Comparison of ENCODE assay signal across 34 mouse cellular contexts in genomic region chr16:92970587-92970986, GRCm38 (mm10).
"Had no signal": no experiment of that assay in that cellular context is flagged by ENCODE, and none has a peak within 500 bp of the region (broad histone marks: within the 10 kb centered on the region; RNA-seq: fewer than 3 reads in every experiment).

No protein-coding gene starts in this region.

- H3K4me2 ChIP-seq: heart, embryonic 11.5 days; heart, embryonic 12.5 days; heart, embryonic 13.5 days; heart, embryonic 15.5 days; hindbrain, embryonic 12.5 days; hindbrain, embryonic 13.5 days; hindbrain, embryonic 14.5 days; hindbrain, embryonic 15.5 days; intestine, embryonic 15.5 days; kidney, embryonic 15.5 days had no signal

- DNase-seq: heart, postnatal 14 days; heart, postnatal 36 days; heart, postnatal 4 days; kidney, adult 11 months; kidney, adult 18-20 months; kidney, adult 2 months; kidney, adult 8-10 months; kidney, adult 9 months; kidney, postnatal 10 days; kidney, postnatal 14 days; kidney, postnatal 25 days; kidney, postnatal 36 days; kidney, postnatal 4 days; layer of hippocampus, adult 9-11 months; layer of hippocampus, postnatal 36 days had no signal

- H3K4me3 ChIP-seq: heart, embryonic 12.5 days; heart, embryonic 13.5 days; heart, embryonic 15.5 days; hindbrain, embryonic 10.5 days; hindbrain, embryonic 12.5 days; hindbrain, embryonic 13.5 days; hindbrain, embryonic 15.5 days; intestine, embryonic 15.5 days; kidney, embryonic 15.5 days; layer of hippocampus, adult 2 months; left cerebral cortex, adult 2 months had no signal

- H3K36me3 ChIP-seq: heart, embryonic 12.5 days; heart, embryonic 13.5 days; heart, embryonic 15.5 days; hindbrain, embryonic 10.5 days; hindbrain, embryonic 12.5 days; hindbrain, embryonic 13.5 days; hindbrain, embryonic 15.5 days; intestine, embryonic 15.5 days; kidney, embryonic 15.5 days had no signal

- ATAC-seq: hindbrain, embryonic 16.5 days; hindbrain, postnatal 0 days; inflammation-experienced regulatory T-cells, adult 6 months; intestine, embryonic 15.5 days; intestine, embryonic 16.5 days; intestine, postnatal 0 days had no signal

- H3K27ac ChIP-seq: heart, embryonic 13.5 days; heart, embryonic 15.5 days; hindbrain, embryonic 10.5 days; hindbrain, embryonic 12.5 days; hindbrain, embryonic 13.5 days; hindbrain, embryonic 14.5 days; hindbrain, embryonic 15.5 days; hindbrain, postnatal 0 days; intestine, embryonic 15.5 days; kidney, embryonic 15.5 days; kidney, postnatal 0 days; layer of hippocampus, adult 2 months; left cerebral cortex, adult 2 months had no signal

- H3K27me3 ChIP-seq: heart, embryonic 15.5 days; hindbrain, embryonic 12.5 days; hindbrain, embryonic 13.5 days; hindbrain, embryonic 15.5 days; intestine, embryonic 15.5 days had no signal

- H3K9me3 ChIP-seq: heart, embryonic 12.5 days; heart, embryonic 13.5 days; heart, embryonic 15.5 days; hindbrain, embryonic 10.5 days; hindbrain, embryonic 12.5 days; hindbrain, embryonic 13.5 days; hindbrain, embryonic 15.5 days; intestine, embryonic 15.5 days; kidney, embryonic 15.5 days had no signal

- H3K4me1 ChIP-seq: heart, embryonic 12.5 days; heart, embryonic 13.5 days; heart, embryonic 15.5 days; hindbrain, embryonic 10.5 days; hindbrain, embryonic 12.5 days; hindbrain, embryonic 13.5 days; hindbrain, embryonic 15.5 days; intestine, embryonic 15.5 days; kidney, embryonic 15.5 days had no signal

- H3K9ac ChIP-seq: heart, embryonic 12.5 days; heart, embryonic 13.5 days; heart, embryonic 15.5 days; hindbrain, embryonic 12.5 days; hindbrain, embryonic 13.5 days; hindbrain, embryonic 14.5 days; hindbrain, embryonic 15.5 days; intestine, embryonic 15.5 days; kidney, embryonic 15.5 days had no signal
